23 mouse cellular contexts compared by ENCODE assay signal in genomic region chr3:152153152-152153551, GRCm38 (mm10). TPM values are rescaled to one million over a fixed set of nuclear protein-coding genes. Genes with fewer than 3 reads are reported as not detected.
A peak's percentile ranks its signal among the peaks of the same experiment; 100 is the strongest.
DNase-seq lines count a peak whose midpoint lies in the region; ATAC-seq and TF ChIP-seq lines count a peak whose summit lies in the region.
"Had no signal": no experiment of that assay in that cellular context is flagged by ENCODE, and none has a peak within 500 bp of the region (broad histone marks: within the 10 kb centered on the region; RNA-seq: fewer than 3 reads in every experiment).

No protein-coding gene starts in this region.

- no peaks in the 10 kb centered on the region for H3K27me3 ChIP-seq in intestine, embryonic 16.5 days (replicated peaks; ENCODE audit: control insufficient read depth, insufficient read depth, low read length)
- H3K27me3 ChIP-seq in intestine, postnatal 0 days (replicated peaks; ENCODE audit: control insufficient read depth, insufficient read depth, low read length) = no peaks in the 10 kb centered on the region
- 0 out of 2 replicates have a peak, but pooled peaks cover 5% of the 10 kb centered on the region for H3K27me3 ChIP-seq in liver, embryonic 12.5 days (replicated peaks)
- H3K27me3 ChIP-seq in liver, embryonic 16.5 days (ENCODE audit: control insufficient read depth, insufficient read depth, low read depth, low read length) = no peaks in the 10 kb centered on the region
- H3K27me3 ChIP-seq in forebrain, postnatal 0 days (ENCODE audit: insufficient read depth, low read length) = no peaks in the 10 kb centered on the region
- H3K27me3 ChIP-seq: CH12.LX; hindbrain, embryonic 13.5 days; Patski had no signal

- TF ChIP-seq CTCF in intestine, postnatal 0 days (IDR thresholded peaks at IDR 0.05; ENCODE audit: low read depth) = no peak
- TF ChIP-seq CTCF in lung, adult 2 months (IDR thresholded peaks at IDR 0.05; ENCODE audit: insufficient read depth, low read length) = no peak
- TF ChIP-seq CTCF in forebrain, postnatal 0 days (IDR thresholded peaks at IDR 0.05; ENCODE audit: low read depth) = no peak

- no peak overlapping the region for H3K9ac ChIP-seq in intestine, embryonic 16.5 days (ENCODE audit: low read depth, low read length)
- H3K9ac ChIP-seq in intestine, postnatal 0 days (ENCODE audit: low read depth, low read length) = no peak overlapping the region
- peak overlapping the region; percentile 32 for H3K9ac ChIP-seq in liver, embryonic 12.5 days
- H3K9ac ChIP-seq in liver, embryonic 16.5 days (ENCODE audit: low read depth, low read length) = no peak overlapping the region
- H3K9ac ChIP-seq in forebrain, postnatal 0 days = no peak overlapping the region
- H3K9ac ChIP-seq: embryonic facial prominence, embryonic 13.5 days; hindbrain, embryonic 13.5 days had no signal

- no peak for ATAC-seq in intestine, embryonic 16.5 days
- no peak for ATAC-seq in intestine, postnatal 0 days
- peak; percentile 56 for ATAC-seq in erythroblast, adult 5-6 weeks (replicated peaks; ENCODE audit: low FRiP score, poor library complexity, severe bottlenecking)
- ATAC-seq in liver, embryonic 12.5 days = peak; percentile 8; the same call in 1 of the 2 replicates
- ATAC-seq in liver, embryonic 16.5 days (ENCODE audit: low read depth) = peak; percentile 9; the same call in 1 of the 2 replicates
- ATAC-seq in forebrain, postnatal 0 days = no peak
- ATAC-seq: activated CD4-positive, CD25-positive, alpha-beta regulatory T cell, adult 4 months; forebrain, embryonic 14.5 days; hindbrain, postnatal 0 days; Patski had no signal

- H3K9me3 ChIP-seq in intestine, embryonic 16.5 days (ENCODE audit: control insufficient read depth, low read length) = no peaks in the 10 kb centered on the region
- H3K9me3 ChIP-seq in intestine, postnatal 0 days (ENCODE audit: control insufficient read depth) = no peaks in the 10 kb centered on the region
- no peaks in the 10 kb centered on the region for H3K9me3 ChIP-seq in liver, embryonic 12.5 days (replicated peaks)
- no peaks in the 10 kb centered on the region for H3K9me3 ChIP-seq in liver, embryonic 16.5 days (replicated peaks; ENCODE audit: control insufficient read depth, low read length)
- no peaks in the 10 kb centered on the region for H3K9me3 ChIP-seq in forebrain, postnatal 0 days (ENCODE audit: low read length)
- H3K9me3 ChIP-seq: embryonic facial prominence, embryonic 13.5 days; forebrain, embryonic 10.5 days; hindbrain, embryonic 13.5 days had no signal

- H3K4me2 ChIP-seq in intestine, embryonic 16.5 days (ENCODE audit: low read depth, low read length) = no peak overlapping the region
- H3K4me2 ChIP-seq in intestine, postnatal 0 days (replicated peaks; ENCODE audit: low read depth) = no peak overlapping the region
- H3K4me2 ChIP-seq in liver, embryonic 12.5 days = peak overlapping the region; percentile 71
- peak overlapping the region; percentile 56; the same call in 1 of the 2 replicates for H3K4me2 ChIP-seq in liver, embryonic 16.5 days (ENCODE audit: low read depth, low read length)
- H3K4me2 ChIP-seq in forebrain, postnatal 0 days (ENCODE audit: low read depth) = no peak overlapping the region
- H3K4me2 ChIP-seq: embryonic facial prominence, embryonic 13.5 days; hindbrain, embryonic 13.5 days had no signal

- H3K36me3 ChIP-seq in intestine, embryonic 16.5 days (ENCODE audit: control insufficient read depth, insufficient read depth, low read length) = no peaks in the 10 kb centered on the region
- H3K36me3 ChIP-seq in intestine, postnatal 0 days (ENCODE audit: control insufficient read depth, insufficient read depth) = no peaks in the 10 kb centered on the region
- H3K36me3 ChIP-seq in liver, embryonic 12.5 days = no peaks in the 10 kb centered on the region
- H3K36me3 ChIP-seq in liver, embryonic 16.5 days (ENCODE audit: control insufficient read depth, insufficient read depth) = no peaks in the 10 kb centered on the region
- no peaks in the 10 kb centered on the region for H3K36me3 ChIP-seq in forebrain, postnatal 0 days (ENCODE audit: insufficient read depth)
- H3K36me3 ChIP-seq: embryonic facial prominence, embryonic 13.5 days; forebrain, embryonic 10.5 days; hindbrain, embryonic 13.5 days had no signal

- H3K4me3 ChIP-seq in intestine, embryonic 16.5 days (ENCODE audit: low read length) = no peak overlapping the region
- no peak overlapping the region for H3K4me3 ChIP-seq in intestine, postnatal 0 days (ENCODE audit: low read depth, low read length)
- no peak overlapping the region for H3K4me3 ChIP-seq in liver, embryonic 12.5 days
- no peak overlapping the region for H3K4me3 ChIP-seq in liver, embryonic 16.5 days (ENCODE audit: low read depth, low read length)
- no peak overlapping the region for H3K4me3 ChIP-seq in lung, adult 2 months (replicated peaks; ENCODE audit: extremely low read depth, low read depth, low read length)
- H3K4me3 ChIP-seq in forebrain, postnatal 0 days (ENCODE audit: low read depth, low read length) = no peak overlapping the region
- H3K4me3 ChIP-seq: embryonic facial prominence, embryonic 13.5 days; forebrain, embryonic 10.5 days; hindbrain, embryonic 13.5 days had no signal

- DNase-seq in lung, adult 2 months = no peak
- no peak for DNase-seq in forebrain, postnatal 0 days
- DNase-seq: adrenal gland, adult 2 months; adrenal gland, postnatal 25 days; cerebellum, adult 18-20 months; cerebellum, adult 9-11 months; cerebellum, postnatal 36 days; gastrocnemius, postnatal 10 days; heart, postnatal 10 days had no signal

- peaks cover 36% of the 10 kb centered on the region for H3K4me1 ChIP-seq in intestine, embryonic 16.5 days (ENCODE audit: control insufficient read depth, insufficient read depth, low read length)
- peaks cover 9% of the 10 kb centered on the region for H3K4me1 ChIP-seq in intestine, postnatal 0 days (replicated peaks; ENCODE audit: control insufficient read depth, insufficient read depth, low read length)
- peaks cover 61% of the 10 kb centered on the region for H3K4me1 ChIP-seq in liver, embryonic 12.5 days
- peaks cover 46% of the 10 kb centered on the region for H3K4me1 ChIP-seq in liver, embryonic 16.5 days (ENCODE audit: control insufficient read depth, low read depth, low read length)
- H3K4me1 ChIP-seq in lung, adult 2 months (ENCODE audit: control insufficient read depth, insufficient read depth, low read length) = peaks cover 7% of the 10 kb centered on the region
- H3K4me1 ChIP-seq in forebrain, postnatal 0 days (ENCODE audit: insufficient read depth) = no peaks in the 10 kb centered on the region
- H3K4me1 ChIP-seq: forebrain, embryonic 10.5 days had no signal

- 61% methylated on average over 2 of the region's 2 CpGs for WGBS in intestine, embryonic 16.5 days
- WGBS in intestine, postnatal 0 days = 64% methylated on average over 2 of the region's 2 CpGs
- WGBS in liver, embryonic 12.5 days (ENCODE audit: insufficient replicate concordance) = 68% methylated on average over 2 of the region's 2 CpGs
- 78% methylated on average over 2 of the region's 2 CpGs for WGBS in liver, embryonic 16.5 days (ENCODE audit: insufficient replicate concordance)
- 88% methylated on average over 2 of the region's 2 CpGs for WGBS in lung, adult 2 months
- 95% methylated on average over 2 of the region's 2 CpGs for WGBS in forebrain, postnatal 0 days

- TF ChIP-seq POLR2A in lung, adult 2 months (IDR thresholded peaks at IDR 0.05; ENCODE audit: borderline replicate concordance, extremely low read depth, low read depth, low read length) = no peak

- H3K27ac ChIP-seq in intestine, embryonic 16.5 days (ENCODE audit: low read length) = 0 out of 2 replicates have a peak overlapping the region, but pooled peaks have one; percentile 68
- no peak overlapping the region for H3K27ac ChIP-seq in intestine, postnatal 0 days (ENCODE audit: low read depth, low read length)
- H3K27ac ChIP-seq in liver, embryonic 12.5 days = peak overlapping the region; percentile 83
- peak overlapping the region; percentile 58 for H3K27ac ChIP-seq in liver, embryonic 16.5 days (ENCODE audit: low read length)
- no peak overlapping the region for H3K27ac ChIP-seq in forebrain, postnatal 0 days (ENCODE audit: low read depth, low read length)
- H3K27ac ChIP-seq: embryonic facial prominence, embryonic 13.5 days; forebrain, embryonic 10.5 days; hindbrain, embryonic 13.5 days; hindbrain, postnatal 0 days had no signal

RNA-seq across cellular contexts. Expression of gene Gipc2, which starts 12.9 kb away (rescaled TPM):
- 244 TPM in 2 replicates for polyA plus RNA-seq in intestine, embryonic 16.5 days (2015; fragmentation: Nextera tagmentation; extraction: Ambion mirVana)
- 222 and 243 TPM in 2 replicates for polyA plus RNA-seq in intestine, postnatal 0 days (2015; fragmentation: Nextera tagmentation; extraction: Ambion mirVana)
- not detected in 2 replicates for total RNA-seq in erythroblast, adult 5-6 weeks (2015; ENCODE audit: low replicate concordance)
- total RNA-seq in erythroblast, adult 5-6 weeks (2017; ENCODE audit: low replicate concordance) = 2.4 and 4.7 TPM in 2 replicates
- polyA plus RNA-seq in liver, embryonic 12.5 days (2016; fragmentation: Nextera tagmentation; extraction: Ambion mirVana) = 11.3 and 12.3 TPM in 2 replicates
- 17.8 and 19.7 TPM in 2 replicates for polyA plus RNA-seq in liver, embryonic 16.5 days (2015; fragmentation: Nextera tagmentation; extraction: Ambion mirVana)
- 20.1 and 36.6 TPM in 2 replicates for polyA plus RNA-seq in lung, adult 2 months (2012; rRNA removed)
- total RNA-seq in forebrain, postnatal 0 days (2014; rRNA removed) = 12.0 and 13.9 TPM in 2 replicates
- 5.1 and 6.3 TPM in 2 replicates for polyA plus RNA-seq in forebrain, postnatal 0 days (2015; fragmentation: Nextera tagmentation; extraction: Ambion mirVana)
- total RNA-seq: hematopoietic stem cell, adult 5-6 weeks had no signal
- polyA plus RNA-seq: activated CD4-positive, CD25-positive, alpha-beta regulatory T cell, adult 4 months had no signal

RNA-seq across cellular contexts. Expression of gene Dnajb4, which starts 57.0 kb away (rescaled TPM):
- 21.7 and 23.2 TPM in 2 replicates for polyA plus RNA-seq in intestine, embryonic 16.5 days (2015; fragmentation: Nextera tagmentation; extraction: Ambion mirVana)
- polyA plus RNA-seq in intestine, postnatal 0 days (2015; fragmentation: Nextera tagmentation; extraction: Ambion mirVana) = 17.9 and 20.4 TPM in 2 replicates
- total RNA-seq in erythroblast, adult 5-6 weeks (2015; ENCODE audit: low replicate concordance) = 166 and 217 TPM in 2 replicates
- 316 and 353 TPM in 2 replicates for total RNA-seq in erythroblast, adult 5-6 weeks (2017; ENCODE audit: low replicate concordance)
- 35.7 and 36.3 TPM in 2 replicates for polyA plus RNA-seq in liver, embryonic 12.5 days (2016; fragmentation: Nextera tagmentation; extraction: Ambion mirVana)
- 37.1 and 39.3 TPM in 2 replicates for polyA plus RNA-seq in liver, embryonic 16.5 days (2015; fragmentation: Nextera tagmentation; extraction: Ambion mirVana)
- 3.8 and 8.3 TPM in 2 replicates for polyA plus RNA-seq in lung, adult 2 months (2012; rRNA removed)
- 36.1 and 39.7 TPM in 2 replicates for total RNA-seq in forebrain, postnatal 0 days (2014; rRNA removed)
- 28.9 and 41.5 TPM in 2 replicates for polyA plus RNA-seq in forebrain, postnatal 0 days (2015; fragmentation: Nextera tagmentation; extraction: Ambion mirVana)

RNA-seq across cellular contexts. Expression of gene Fubp1, which starts 57.1 kb away (rescaled TPM):
- 143 and 157 TPM in 2 replicates for polyA plus RNA-seq in intestine, embryonic 16.5 days (2015; fragmentation: Nextera tagmentation; extraction: Ambion mirVana)
- 60.6 and 64.8 TPM in 2 replicates for polyA plus RNA-seq in intestine, postnatal 0 days (2015; fragmentation: Nextera tagmentation; extraction: Ambion mirVana)
- 48.9 and 97.6 TPM in 2 replicates for total RNA-seq in erythroblast, adult 5-6 weeks (2015; ENCODE audit: low replicate concordance)
- total RNA-seq in erythroblast, adult 5-6 weeks (2017; ENCODE audit: low replicate concordance) = 108 and 142 TPM in 2 replicates
- polyA plus RNA-seq in liver, embryonic 12.5 days (2016; fragmentation: Nextera tagmentation; extraction: Ambion mirVana) = 143 and 144 TPM in 2 replicates
- 53.0 and 58.0 TPM in 2 replicates for polyA plus RNA-seq in liver, embryonic 16.5 days (2015; fragmentation: Nextera tagmentation; extraction: Ambion mirVana)
- 59.9 and 66.2 TPM in 2 replicates for polyA plus RNA-seq in lung, adult 2 months (2012; rRNA removed)
- total RNA-seq in forebrain, postnatal 0 days (2014; rRNA removed) = 230 and 257 TPM in 2 replicates
- 127 and 135 TPM in 2 replicates for polyA plus RNA-seq in forebrain, postnatal 0 days (2015; fragmentation: Nextera tagmentation; extraction: Ambion mirVana)

Comparison
In these comparisons a context has a peak if more than half of its experiments do, and no peak if none do; other contexts are left out.
1. H3K27ac ChIP-seq: peak in intestine, embryonic 16.5 days (single experiment), liver, embryonic 12.5 days (single experiment) and liver, embryonic 16.5 days (single experiment); none in intestine, postnatal 0 days (single experiment) and forebrain, postnatal 0 days (single experiment).
2. ATAC-seq: peak in erythroblast, adult 5-6 weeks (single experiment), liver, embryonic 12.5 days (single experiment) and liver, embryonic 16.5 days (single experiment); none in intestine, embryonic 16.5 days (single experiment), intestine, postnatal 0 days (single experiment) and forebrain, postnatal 0 days (single experiment).
3. H3K4me2 ChIP-seq: peak in liver, embryonic 12.5 days (single experiment) and liver, embryonic 16.5 days (single experiment); none in intestine, embryonic 16.5 days (single experiment), intestine, postnatal 0 days (single experiment) and forebrain, postnatal 0 days (single experiment).